Mouse (Mus musculus) layer of hippocampus, postnatal 25 days (tissue): Measurements from ENCODE around the gene Dnajc11. TPM values are rescaled to one million over a fixed set of nuclear protein-coding genes. Genes with fewer than 3 reads are reported as not detected.

ENCODE experiments used
- DNase-seq, 2 experiments: peaks; one replicate each; pipeline ENCODE4 v3.0.0; 2022; ENCODE audit warnings: mixed read lengths in 2 of 2, low spot score in 1 of 2; ENCODE audit errors: extremely low spot score in 1 of 2
- total RNA-seq, 2 experiments: library from RNA; stranded (reverse); gene quantifications; 2 replicates each; pipeline ENCODE4 v1.2.3; 2021

The Dnajc11 gene
- 10 to 100 TPM; 62.7 to 69.7 TPM for total RNA-seq

DNA sequence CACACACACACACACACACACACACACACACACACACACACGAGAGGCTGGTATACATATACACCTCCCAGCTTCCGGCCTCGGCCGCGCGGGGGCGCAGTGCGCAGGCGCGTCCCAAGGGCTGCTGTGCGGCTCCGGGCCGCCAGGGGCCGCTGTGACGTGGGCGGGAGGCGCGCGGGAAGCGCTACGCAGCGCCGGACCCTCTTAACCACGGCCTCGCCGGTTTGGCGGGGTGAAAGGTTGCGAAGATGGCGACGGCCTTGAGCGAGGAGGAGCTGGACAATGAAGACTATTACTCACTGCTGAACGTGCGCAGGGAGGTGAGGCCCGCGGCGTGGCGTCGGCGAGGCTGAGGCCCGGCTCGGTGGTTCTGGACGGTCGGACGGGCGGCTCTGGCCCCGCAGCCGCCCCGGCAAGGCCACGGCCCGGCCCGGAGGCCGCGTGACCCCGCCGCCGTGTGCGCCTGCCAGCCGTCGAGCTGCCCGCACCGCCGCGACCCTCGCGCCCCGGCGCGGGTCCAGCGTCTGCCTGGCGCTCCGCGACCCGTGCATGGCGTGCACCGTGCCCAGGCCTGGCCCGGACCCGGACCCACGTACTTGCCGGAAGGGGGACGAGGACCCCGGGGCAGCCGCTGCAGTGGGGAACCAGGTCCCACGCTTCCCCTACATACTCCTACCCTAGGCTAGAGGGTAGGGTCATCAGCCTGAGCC lies at the start of gene Dnajc11:
Gene Dnajc11 (plus strand): TSS at position 187 of the 710 bp plus-strand sequence.
- DNase-seq = peak; percentile 90 to 97

- DNase-seq = no peak
Observed at GRCm38 (mm10) chr4:151893241-151893640, 40.2 kb upstream of the Dnajc11 start.

DNA sequence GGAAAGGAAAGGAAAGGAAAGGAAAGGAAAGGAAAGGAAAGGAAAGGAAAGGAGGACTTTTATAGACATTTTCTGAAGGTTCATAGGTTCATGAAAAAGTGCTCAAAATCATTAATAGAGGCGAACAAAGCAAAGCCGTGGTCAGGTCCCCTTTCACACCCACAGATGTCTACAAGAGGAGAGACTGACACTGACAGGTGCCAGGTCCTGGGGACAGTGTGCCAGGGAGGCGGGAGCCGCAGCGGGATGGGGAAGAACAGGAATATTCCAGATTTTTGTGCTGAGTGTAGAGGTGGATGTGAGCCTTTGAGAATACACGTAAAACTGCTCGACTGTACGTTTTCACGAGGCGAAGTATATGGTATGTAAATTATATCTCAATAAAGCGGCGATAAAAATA lies 38.6 kb upstream of the Dnajc11 start:
- no peak for DNase-seq

DNA sequence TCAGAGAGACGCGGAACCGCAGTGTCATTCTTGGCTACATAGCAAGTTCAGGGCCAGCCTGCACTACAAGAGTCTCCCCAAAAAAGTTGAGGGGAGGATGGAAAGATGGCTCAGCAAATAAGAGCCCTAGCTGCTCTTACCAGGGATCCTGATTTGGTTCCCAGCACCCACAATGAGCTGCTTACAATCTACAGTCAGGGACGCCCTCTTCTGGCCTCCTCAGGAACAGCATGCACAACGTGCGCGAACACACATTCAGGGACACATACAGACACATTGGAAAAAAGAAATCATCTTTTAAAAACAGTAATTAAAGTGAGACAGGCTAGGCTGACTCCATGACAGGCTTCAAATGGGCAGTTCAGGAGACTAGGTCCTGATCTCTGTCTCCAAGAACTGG lies 37.9 kb upstream of the Dnajc11 start:
- no peak for DNase-seq

DNA sequence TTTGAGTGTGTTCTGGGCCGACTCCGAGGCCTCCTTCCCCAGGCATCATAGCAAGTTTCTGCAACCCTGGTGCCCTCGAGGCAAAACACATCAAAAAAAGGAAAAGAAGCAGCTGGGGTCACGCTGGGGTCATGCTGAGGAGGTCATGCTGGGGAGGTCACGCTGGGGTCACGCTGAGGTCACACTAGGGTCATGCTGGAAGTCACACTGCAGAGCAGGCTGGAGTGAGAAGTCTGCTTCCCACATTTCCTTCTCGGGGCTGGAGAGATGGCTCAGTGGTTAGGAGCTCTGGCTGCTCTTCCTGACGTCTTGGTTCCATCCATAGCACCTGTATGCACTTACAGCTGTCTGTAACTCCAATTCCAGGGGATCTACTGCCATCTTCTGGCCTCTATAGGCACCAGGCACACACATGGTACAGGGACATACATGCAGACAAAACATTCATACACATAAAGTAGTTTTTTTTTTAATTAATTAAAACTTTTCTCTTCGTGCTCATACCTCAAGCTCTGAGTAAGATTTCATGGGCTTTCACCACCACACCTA lies 36.3 kb upstream of the Dnajc11 start:
- no peak for DNase-seq

DNA sequence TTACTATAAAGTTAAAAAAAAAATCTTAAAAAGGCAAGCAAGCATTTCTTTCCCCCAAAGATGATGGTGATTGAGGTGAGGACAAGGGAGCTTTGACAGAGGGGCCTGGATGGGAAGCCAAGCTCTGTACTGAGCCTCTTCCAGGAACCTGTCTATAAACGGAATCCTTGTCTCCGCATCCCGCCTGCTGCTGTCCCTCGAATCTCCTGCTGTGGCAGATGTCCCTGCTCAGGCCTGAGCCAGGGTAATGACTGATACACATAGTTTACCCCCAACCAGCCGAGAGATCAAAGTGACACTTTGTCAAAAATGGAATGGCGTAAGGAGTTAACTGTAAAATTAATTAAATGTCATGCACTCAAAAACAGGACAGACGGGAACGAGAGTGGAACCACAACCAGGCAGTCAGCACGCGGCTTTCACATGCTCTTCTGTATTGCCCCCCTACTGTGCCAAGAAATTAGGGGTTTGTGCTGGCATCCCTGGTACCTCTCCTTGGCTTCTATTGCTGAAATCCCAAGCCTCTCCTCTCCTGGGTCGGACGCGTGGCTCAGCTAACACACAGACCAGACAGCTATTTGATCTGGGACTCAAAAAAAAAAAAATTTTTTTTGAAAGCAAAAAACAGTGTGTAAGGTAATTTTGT lies 34.8 kb upstream of the Dnajc11 start:
- DNase-seq = no peak

GRCm38 (mm10) chr4:151899707-151900384 lies 33.6 kb upstream of the Dnajc11 start:
- no peak for DNase-seq

DNA sequence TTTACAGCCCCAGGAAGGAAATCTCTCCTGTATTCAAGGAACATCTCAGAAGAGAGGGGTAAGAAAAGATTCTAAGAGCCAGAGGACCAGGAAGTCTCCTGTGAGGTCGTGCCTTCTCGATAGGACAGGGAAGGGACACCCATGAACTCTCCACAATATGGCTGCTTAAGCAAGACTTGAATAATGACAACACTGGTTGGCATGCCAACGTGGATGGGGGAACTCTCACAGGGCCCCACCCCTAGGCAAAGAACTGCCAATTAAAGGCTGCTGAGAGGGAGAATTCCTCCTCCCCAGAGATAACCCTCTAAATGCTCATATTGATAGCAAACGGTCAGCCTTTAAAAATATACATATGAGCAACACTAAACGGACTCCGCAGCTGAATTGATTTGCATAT lies 32.8 kb upstream of the Dnajc11 start:
- DNase-seq = no peak

DNA sequence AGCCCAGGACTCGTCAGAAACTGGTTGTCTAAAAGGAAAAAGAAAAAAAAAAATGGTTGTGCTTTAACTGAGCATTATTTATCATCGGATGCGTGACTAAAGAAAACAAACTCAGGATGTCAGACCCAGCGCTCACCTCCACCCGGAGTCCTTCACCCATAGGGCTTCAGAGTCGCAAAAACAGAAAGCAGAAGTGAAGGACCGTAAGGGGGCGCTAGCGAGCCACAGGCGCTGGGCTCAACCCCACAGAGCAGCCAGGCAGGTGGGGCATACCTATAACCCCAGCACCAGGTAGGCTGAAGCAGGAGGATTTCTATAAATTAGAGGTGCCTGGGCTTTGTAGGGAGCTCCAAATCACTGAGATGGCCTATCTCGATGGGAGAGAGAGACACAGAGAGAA lies 32.1 kb upstream of the Dnajc11 start:
- no peak for DNase-seq

DNA sequence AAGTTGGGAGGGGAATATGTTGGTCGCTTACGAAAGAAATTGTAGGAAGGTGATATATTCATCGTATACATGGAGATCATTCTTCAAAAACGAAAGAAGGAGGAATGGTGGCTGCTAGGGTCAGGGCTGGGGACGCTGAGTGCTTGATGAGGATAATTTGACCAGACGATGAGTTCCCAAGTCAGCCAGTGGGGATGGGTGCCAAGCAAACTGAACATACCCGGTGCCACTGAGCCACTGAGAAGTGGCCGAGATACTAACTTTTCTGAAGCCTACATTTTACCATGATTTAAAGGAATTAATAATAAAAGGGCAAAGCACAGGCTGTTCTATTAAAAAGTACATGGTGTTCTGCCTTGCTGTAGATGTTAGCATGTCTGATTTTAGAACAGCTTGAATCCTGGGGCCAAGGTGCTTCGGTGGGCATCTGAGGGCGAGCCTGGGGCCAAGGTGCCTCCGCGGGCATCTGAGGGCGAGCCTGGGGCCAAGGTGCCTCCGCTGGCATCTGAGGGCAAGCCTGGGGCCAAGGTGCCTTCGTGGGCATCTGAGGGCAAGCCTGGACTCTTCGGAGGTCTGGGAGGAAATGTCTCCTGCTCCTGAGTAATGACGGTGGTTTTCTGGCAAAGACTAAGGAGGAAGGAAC lies 31.3 kb upstream of the Dnajc11 start:
- DNase-seq = no peak

DNA sequence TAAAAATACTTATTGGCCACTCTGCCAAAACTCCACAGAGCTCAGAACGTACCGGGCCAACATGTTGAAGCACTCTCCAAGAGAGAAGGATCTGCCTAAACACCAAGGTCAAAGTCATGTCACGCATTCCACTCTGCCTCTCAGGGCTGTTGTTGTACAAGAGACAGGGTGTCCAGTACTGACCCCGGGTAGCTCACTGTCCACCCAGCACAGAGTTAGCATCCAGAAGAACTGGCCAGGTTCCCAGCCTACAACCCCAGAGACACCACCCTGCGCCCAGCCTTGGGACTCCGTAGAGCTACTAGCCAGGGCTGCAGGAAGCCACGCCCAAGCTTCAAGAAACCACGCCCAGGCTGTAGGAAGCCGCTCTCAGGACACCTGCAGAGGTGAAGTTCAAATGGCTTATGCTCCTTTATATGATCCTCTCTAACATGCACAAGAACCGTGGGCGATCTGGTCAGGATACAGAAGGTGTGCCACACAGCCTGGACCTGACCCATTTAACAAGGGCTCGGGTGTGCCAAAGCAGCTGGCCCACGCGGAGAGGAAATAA lies 30.7 kb upstream of the Dnajc11 start:
- no peak for DNase-seq

DNA sequence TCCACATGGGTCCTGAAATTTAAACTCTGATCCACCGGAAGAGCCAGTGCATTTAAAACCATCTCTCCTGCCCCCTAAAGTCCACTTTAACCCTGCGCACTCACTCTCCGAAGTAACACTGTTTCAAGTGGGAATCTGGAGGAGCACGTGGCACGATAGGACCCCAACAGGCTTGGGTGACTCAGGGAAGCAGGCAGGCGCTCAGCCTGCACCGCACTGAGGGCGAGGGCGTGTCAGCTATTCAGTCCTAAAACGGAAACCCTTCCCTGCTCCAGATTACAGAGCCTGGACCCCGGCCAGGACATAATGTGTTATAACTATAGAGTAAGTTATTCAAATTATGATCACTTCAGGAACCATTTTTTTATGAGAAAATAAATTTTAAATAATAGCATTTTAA lies 29.4 kb upstream of the Dnajc11 start:
- DNase-seq = no peak

DNA sequence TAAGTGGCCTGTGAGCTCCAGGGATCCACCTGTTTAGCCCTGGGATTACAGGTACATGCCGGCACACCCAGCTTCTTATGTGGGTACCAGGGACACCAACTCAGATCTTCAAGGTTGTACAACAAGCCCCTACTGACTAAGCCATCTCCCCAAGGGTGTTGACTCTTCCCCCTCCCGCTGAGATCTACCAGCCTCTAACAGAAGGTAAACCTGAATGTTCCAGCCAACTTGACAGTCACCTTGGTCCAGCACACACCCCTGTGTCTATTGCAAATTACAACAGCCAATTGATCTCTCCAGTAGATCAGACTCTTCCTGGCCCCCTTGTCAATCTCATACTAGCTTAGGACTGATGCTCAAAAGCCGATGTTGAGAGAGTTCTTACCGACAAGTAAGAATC lies 27.9 kb upstream of the Dnajc11 start:
- DNase-seq = no peak

DNA sequence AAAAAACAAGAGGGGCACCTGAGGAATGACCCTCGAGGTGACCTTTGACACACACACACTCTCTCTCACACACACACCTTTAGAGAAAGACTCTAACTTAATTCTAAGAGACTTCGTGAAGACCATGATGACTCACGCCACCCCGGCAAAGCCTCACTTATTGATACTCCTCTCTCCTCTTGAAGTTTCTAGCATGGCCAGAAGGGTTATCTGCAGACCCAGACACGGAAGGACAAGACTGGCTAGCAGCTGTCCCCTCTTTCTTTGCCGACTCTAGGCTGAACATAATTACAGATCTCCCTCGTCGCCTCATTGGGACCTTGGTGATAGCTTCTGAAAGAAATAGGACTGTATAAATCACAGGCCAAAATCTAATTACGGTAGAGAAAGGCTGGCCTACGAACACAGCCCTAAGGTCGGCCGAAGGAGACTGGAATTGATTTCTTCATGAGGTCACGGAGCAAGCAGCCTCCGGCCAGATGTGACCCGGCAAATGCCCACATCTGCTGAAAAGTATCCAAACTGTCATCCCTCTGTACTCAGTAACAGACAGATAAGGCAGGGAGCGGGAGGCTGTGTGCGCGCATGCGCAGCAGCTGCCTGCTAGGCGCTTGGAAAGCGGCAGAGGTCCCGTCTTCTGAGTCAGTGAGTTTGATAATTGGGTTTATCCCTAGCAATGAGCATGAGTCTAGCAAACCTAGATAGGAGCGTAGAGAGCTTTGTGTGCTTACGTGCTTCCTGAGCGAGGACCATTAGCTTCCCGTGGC lies 25.7 kb upstream of the Dnajc11 start:
- no peak for DNase-seq

- no peak for DNase-seq
Observed at GRCm38 (mm10) chr4:151908809-151909208, 24.7 kb upstream of the Dnajc11 start.

DNA sequence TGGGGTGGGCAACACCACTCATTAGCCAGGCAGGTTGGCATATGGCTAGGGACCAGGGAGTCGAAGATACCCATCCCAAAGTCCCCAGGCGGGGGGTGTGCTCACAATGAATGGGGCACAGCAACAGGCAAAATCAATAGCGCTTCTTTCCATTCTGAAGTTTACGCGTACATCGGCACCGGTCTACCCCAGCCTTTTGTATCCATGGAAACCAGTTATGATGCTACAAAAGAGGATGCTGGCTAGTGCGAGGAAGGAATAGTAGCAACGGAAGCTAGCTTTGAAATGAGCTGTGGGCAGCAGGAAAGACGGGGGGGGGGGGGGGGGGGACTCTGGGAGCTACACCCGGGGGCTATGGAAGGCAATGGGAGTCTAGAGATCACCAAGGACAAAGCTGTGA lies 17.2 kb upstream of the Dnajc11 start:
- no peak for DNase-seq

DNA sequence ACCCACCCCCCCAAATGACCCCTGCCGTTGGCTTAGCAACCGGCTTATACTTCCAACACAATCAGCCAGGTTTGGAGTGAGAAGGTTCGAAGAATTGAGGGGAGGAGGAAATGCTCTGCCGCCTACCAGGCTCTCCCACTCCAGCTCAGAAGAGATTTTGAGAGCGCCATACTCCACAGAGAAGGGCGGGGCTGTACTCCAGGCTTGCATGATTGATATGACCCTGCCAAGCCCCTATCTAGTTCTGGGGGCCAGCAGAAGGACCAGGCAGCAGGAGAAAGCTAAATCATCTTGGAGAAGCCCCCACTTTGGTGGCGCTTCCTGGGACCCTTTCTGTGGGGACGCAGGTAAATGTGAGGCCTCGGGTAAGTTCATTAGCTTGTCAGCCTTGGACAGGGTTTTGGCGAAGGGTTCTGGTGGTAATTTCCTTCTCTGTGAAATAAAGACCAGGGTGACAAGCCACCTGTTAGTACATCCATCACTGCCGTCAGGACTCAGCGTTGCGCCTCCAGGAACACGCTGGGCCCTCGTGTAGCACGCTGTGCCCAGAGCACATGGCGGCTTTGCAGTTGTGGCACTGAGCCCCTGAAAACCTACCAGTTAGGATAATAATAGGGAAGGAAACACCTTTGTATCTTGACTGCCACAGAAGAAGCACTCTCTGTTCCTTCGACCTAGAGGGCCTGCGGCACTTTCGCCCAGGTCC lies 14.2 kb upstream of the Dnajc11 start:
- DNase-seq = no peak

- DNase-seq = peak; percentile 23 to 62
Observed at GRCm38 (mm10) chr4:151919900-151920643, 13.4 kb upstream of the Dnajc11 start.

- no peak for DNase-seq
Observed at GRCm38 (mm10) chr4:151922124-151922523, 11.4 kb upstream of the Dnajc11 start.
